Mouse (Mus musculus): ENCODE results near the gene Exoc6b. TPM values are rescaled to one million over a fixed set of nuclear protein-coding genes. Genes with fewer than 3 reads are reported as not detected.
"Not testable (repeated sequence)": the region's sequence is repeated elsewhere in the genome, so short reads cannot be mapped to it uniquely, and the experiment has no call there.

Exoc6b gene
- polyA plus RNA-seq, 1 experiment from 2014 or later: 41.6 TPM

GRCm38 (mm10) chr6:84630276-84630675, 439.0 kb downstream of the Exoc6b start:
- WGBS: 19% methylated on average over 1 of the region's 1 CpGs
- H3K9ac ChIP-seq (ENCODE audit: low read length): no peak overlapping the region
- no peaks in the 10 kb centered on the region for H3K27me3 ChIP-seq (ENCODE audit: control insufficient read depth, insufficient read depth, low read length)
- H3K4me2 ChIP-seq (ENCODE audit: low read depth): no peak overlapping the region
- no peak overlapping the region for H3K27ac ChIP-seq (ENCODE audit: low read depth, low read length)
- no peaks in the 10 kb centered on the region for H3K36me3 ChIP-seq (ENCODE audit: control insufficient read depth, insufficient read depth, low read length)
- no peaks in the 10 kb centered on the region for H3K4me1 ChIP-seq (ENCODE audit: control insufficient read depth, insufficient read depth, low read length)
- no peak for DNase-seq (ENCODE audit: low spot score)
- no peak overlapping the region for H3K4me3 ChIP-seq (ENCODE audit: low read depth, low read length)
- H3K9me3 ChIP-seq (ENCODE audit: control insufficient read depth, low read length): no peaks in the 10 kb centered on the region
- no peak for ATAC-seq (ENCODE audit: insufficient read depth, low FRiP score, low TSS enrichment)

GRCm38 (mm10) chr6:84628831-84629230, 440.5 kb downstream of the Exoc6b start:
- no peak for DNase-seq (ENCODE audit: low spot score)
- Histone ChIP-seq H3K9me3 (ENCODE audit: control insufficient read depth, low read length) (no peaks in the 10 kb centered on the region), H3K4me2 (ENCODE audit: low read depth) (no peak overlapping the region), H3K4me1 (ENCODE audit: control insufficient read depth, insufficient read depth, low read length) (no peaks in the 10 kb centered on the region), H3K27ac (ENCODE audit: low read depth, low read length) (no peak overlapping the region), H3K27me3 (ENCODE audit: control insufficient read depth, insufficient read depth, low read length) (no peaks in the 10 kb centered on the region), H3K9ac (ENCODE audit: low read length) (no peak overlapping the region), H3K4me3 (ENCODE audit: low read depth, low read length) (no peak overlapping the region), H3K36me3 (ENCODE audit: control insufficient read depth, insufficient read depth, low read length) (no peaks in the 10 kb centered on the region)
- no peak for ATAC-seq (ENCODE audit: insufficient read depth, low FRiP score, low TSS enrichment)
- 87% methylated on average over 5 of the region's 5 CpGs for WGBS

GRCm38 (mm10) chr6:84626398-84626797, 442.9 kb downstream of the Exoc6b start:
- whole genome bisulfite sequencing: 96% methylated on average over 2 of the region's 2 CpGs
- DNase-seq (ENCODE audit: low spot score): no peak
- Histone ChIP-seq H3K27me3 (ENCODE audit: control insufficient read depth, insufficient read depth, low read length) (no peaks in the 10 kb centered on the region), H3K27ac (ENCODE audit: low read depth, low read length) (no peak overlapping the region), H3K9me3 (ENCODE audit: control insufficient read depth, low read length) (no peaks in the 10 kb centered on the region), H3K9ac (ENCODE audit: low read length) (no peak overlapping the region), H3K4me3 (ENCODE audit: low read depth, low read length) (no peak overlapping the region), H3K4me1 (ENCODE audit: control insufficient read depth, insufficient read depth, low read length) (no peaks in the 10 kb centered on the region), H3K36me3 (ENCODE audit: control insufficient read depth, insufficient read depth, low read length) (no peaks in the 10 kb centered on the region), H3K4me2 (ENCODE audit: low read depth) (no peak overlapping the region)
- no peak for ATAC-seq (ENCODE audit: insufficient read depth, low FRiP score, low TSS enrichment)

- 84% methylated on average over 6 of the region's 6 CpGs for WGBS
- ATAC-seq (ENCODE audit: insufficient read depth, low FRiP score, low TSS enrichment): no peak
Observed at GRCm38 (mm10) chr6:84619166-84619565, 450.1 kb downstream of the Exoc6b start.

GRCm38 (mm10) chr6:84617051-84617450, 452.3 kb downstream of the Exoc6b start:
- no peak overlapping the region for H3K27ac ChIP-seq (ENCODE audit: low read depth, low read length)
- no peak for ATAC-seq (ENCODE audit: insufficient read depth, low FRiP score, low TSS enrichment)

More at GRCm38 (mm10) chr6:84619166-84619565, 450.1 kb downstream of the Exoc6b start:
- no peak overlapping the region for H3K27ac ChIP-seq (ENCODE audit: low read depth, low read length)
- no peak overlapping the region for H3K4me2 ChIP-seq (ENCODE audit: low read depth)
- no peaks in the 10 kb centered on the region for H3K4me1 ChIP-seq (ENCODE audit: control insufficient read depth, insufficient read depth, low read length)
- no peak overlapping the region for H3K9ac ChIP-seq (ENCODE audit: low read length)
- H3K27me3 ChIP-seq (ENCODE audit: control insufficient read depth, insufficient read depth, low read length): no peaks in the 10 kb centered on the region
- no peaks in the 10 kb centered on the region for H3K9me3 ChIP-seq (ENCODE audit: control insufficient read depth, low read length)
- no peak for DNase-seq (ENCODE audit: low spot score)
- H3K4me3 ChIP-seq (ENCODE audit: low read depth, low read length): no peak overlapping the region
- H3K36me3 ChIP-seq (ENCODE audit: control insufficient read depth, insufficient read depth, low read length): no peaks in the 10 kb centered on the region

GRCm38 (mm10) chr6:84616586-84616985, 452.7 kb downstream of the Exoc6b start:
- H3K27ac ChIP-seq (ENCODE audit: low read depth, low read length): no peak overlapping the region
- ATAC-seq (ENCODE audit: insufficient read depth, low FRiP score, low TSS enrichment): no peak

More at GRCm38 (mm10) chr6:84617051-84617450, 452.3 kb downstream of the Exoc6b start:
- 97% methylated on average over 1 of the region's 1 CpGs for WGBS
- no peak overlapping the region for H3K4me2 ChIP-seq (ENCODE audit: low read depth)
- no peak for DNase-seq (ENCODE audit: low spot score)
- no peak overlapping the region for H3K4me3 ChIP-seq (ENCODE audit: low read depth, low read length)
- no peak overlapping the region for H3K9ac ChIP-seq (ENCODE audit: low read length)
- no peaks in the 10 kb centered on the region for H3K9me3 ChIP-seq (ENCODE audit: control insufficient read depth, low read length)
- no peaks in the 10 kb centered on the region for H3K4me1 ChIP-seq (ENCODE audit: control insufficient read depth, insufficient read depth, low read length)
- H3K27me3 ChIP-seq (ENCODE audit: control insufficient read depth, insufficient read depth, low read length): no peaks in the 10 kb centered on the region
- no peaks in the 10 kb centered on the region for H3K36me3 ChIP-seq (ENCODE audit: control insufficient read depth, insufficient read depth, low read length)

GRCm38 (mm10) chr6:84613561-84613960, 455.8 kb downstream of the Exoc6b start:
- H3K4me2 ChIP-seq (ENCODE audit: low read depth): no peak overlapping the region
- no peaks in the 10 kb centered on the region for H3K27me3 ChIP-seq (ENCODE audit: control insufficient read depth, insufficient read depth, low read length)
- no peaks in the 10 kb centered on the region for H3K4me1 ChIP-seq (ENCODE audit: control insufficient read depth, insufficient read depth, low read length)
- no peaks in the 10 kb centered on the region for H3K9me3 ChIP-seq (ENCODE audit: control insufficient read depth, low read length)
- no peak for DNase-seq (ENCODE audit: low spot score)
- H3K27ac ChIP-seq (ENCODE audit: low read depth, low read length): no peak overlapping the region
- H3K36me3 ChIP-seq (ENCODE audit: control insufficient read depth, insufficient read depth, low read length): no peaks in the 10 kb centered on the region
- H3K9ac ChIP-seq (ENCODE audit: low read length): no peak overlapping the region
- no peak overlapping the region for H3K4me3 ChIP-seq (ENCODE audit: low read depth, low read length)
- no peak for ATAC-seq (ENCODE audit: insufficient read depth, low FRiP score, low TSS enrichment)
- 84% methylated on average over 3 of the region's 3 CpGs for WGBS

More at GRCm38 (mm10) chr6:84616586-84616985, 452.7 kb downstream of the Exoc6b start:
- no peaks in the 10 kb centered on the region for H3K9me3 ChIP-seq (ENCODE audit: control insufficient read depth, low read length)
- 68% methylated on average over 1 of the region's 1 CpGs for WGBS
- no peaks in the 10 kb centered on the region for H3K27me3 ChIP-seq (ENCODE audit: control insufficient read depth, insufficient read depth, low read length)
- no peak overlapping the region for H3K9ac ChIP-seq (ENCODE audit: low read length)
- H3K36me3 ChIP-seq (ENCODE audit: control insufficient read depth, insufficient read depth, low read length): no peaks in the 10 kb centered on the region
- DNase-seq (ENCODE audit: low spot score): no peak
- H3K4me3 ChIP-seq (ENCODE audit: low read depth, low read length): no peak overlapping the region
- no peaks in the 10 kb centered on the region for H3K4me1 ChIP-seq (ENCODE audit: control insufficient read depth, insufficient read depth, low read length)
- no peak overlapping the region for H3K4me2 ChIP-seq (ENCODE audit: low read depth)

GRCm38 (mm10) chr6:84601136-84601889, 468.0 kb downstream of the Exoc6b start:
- H3K9ac ChIP-seq (ENCODE audit: low read length): no peak overlapping the region
- H3K4me1 ChIP-seq (ENCODE audit: control insufficient read depth, insufficient read depth, low read length): 0 out of 2 replicates have a peak, but pooled peaks cover 4% of the 10 kb centered on the region
- ATAC-seq (ENCODE audit: insufficient read depth, low FRiP score, low TSS enrichment) (no peak), DNase-seq (ENCODE audit: low spot score) (no peak)
- H3K4me2 ChIP-seq (ENCODE audit: low read depth): no peak overlapping the region
- H3K27ac ChIP-seq (ENCODE audit: low read depth, low read length): no peak overlapping the region
- H3K9me3 ChIP-seq (ENCODE audit: control insufficient read depth, low read length): no peaks in the 10 kb centered on the region
- H3K36me3 ChIP-seq (ENCODE audit: control insufficient read depth, insufficient read depth, low read length): no peaks in the 10 kb centered on the region
- no peak overlapping the region for H3K4me3 ChIP-seq (ENCODE audit: low read depth, low read length)
- 26% methylated on average over 1 of the region's 1 CpGs for WGBS
- H3K27me3 ChIP-seq (ENCODE audit: control insufficient read depth, insufficient read depth, low read length): no peaks in the 10 kb centered on the region

GRCm38 (mm10) chr6:84599296-84599695, 470.0 kb downstream of the Exoc6b start:
- H3K4me2 ChIP-seq (ENCODE audit: low read depth); H3K27ac ChIP-seq (ENCODE audit: low read depth, low read length); H3K4me1 ChIP-seq (ENCODE audit: control insufficient read depth, insufficient read depth, low read length); H3K4me3 ChIP-seq (ENCODE audit: low read depth, low read length); H3K9me3 ChIP-seq (ENCODE audit: control insufficient read depth, low read length); ATAC-seq (ENCODE audit: insufficient read depth, low FRiP score, low TSS enrichment); H3K27me3 ChIP-seq (ENCODE audit: control insufficient read depth, insufficient read depth, low read length); H3K36me3 ChIP-seq (ENCODE audit: control insufficient read depth, insufficient read depth, low read length); H3K9ac ChIP-seq (ENCODE audit: low read length); DNase-seq (ENCODE audit: low spot score): not testable (repeated sequence)
- WGBS: 90% methylated on average over 3 of the region's 3 CpGs
